Mouse (Mus musculus): ENCODE measurements around the gene Ypel2. TPM values are rescaled to one million over a fixed set of nuclear protein-coding genes. Genes with fewer than 3 reads are reported as not detected.

Gene Ypel2
- polyA plus RNA-seq, 1 experiment from 2014 or later: 3.1 TPM

- no peak overlapping the region for H3K9ac ChIP-seq (replicated peaks; ENCODE audit: low read depth, low read length)
- no peaks in the 10 kb centered on the region for H3K36me3 ChIP-seq (ENCODE audit: control insufficient read depth, insufficient read depth, low read length)
- WGBS: 80% methylated on average over 10 of the region's 10 CpGs
- no peaks in the 10 kb centered on the region for H3K9me3 ChIP-seq (ENCODE audit: control insufficient read depth, low read length)
- H3K4me3 ChIP-seq (ENCODE audit: low read depth, low read length): no peak overlapping the region
- no peaks in the 10 kb centered on the region for H3K27me3 ChIP-seq (ENCODE audit: control insufficient read depth, insufficient read depth, low read length)
- H3K4me1 ChIP-seq (ENCODE audit: control insufficient read depth, insufficient read depth, low read length): no peaks in the 10 kb centered on the region
- no peak for ATAC-seq (ENCODE audit: low read depth)
- H3K27ac ChIP-seq (ENCODE audit: low read depth, low read length): no peak overlapping the region
- H3K4me2 ChIP-seq (ENCODE audit: low read depth, low read length): no peak overlapping the region
Observed at GRCm38 (mm10) chr11:87002078-87002829, 8.7 kb upstream of the Ypel2 start.

DNA sequence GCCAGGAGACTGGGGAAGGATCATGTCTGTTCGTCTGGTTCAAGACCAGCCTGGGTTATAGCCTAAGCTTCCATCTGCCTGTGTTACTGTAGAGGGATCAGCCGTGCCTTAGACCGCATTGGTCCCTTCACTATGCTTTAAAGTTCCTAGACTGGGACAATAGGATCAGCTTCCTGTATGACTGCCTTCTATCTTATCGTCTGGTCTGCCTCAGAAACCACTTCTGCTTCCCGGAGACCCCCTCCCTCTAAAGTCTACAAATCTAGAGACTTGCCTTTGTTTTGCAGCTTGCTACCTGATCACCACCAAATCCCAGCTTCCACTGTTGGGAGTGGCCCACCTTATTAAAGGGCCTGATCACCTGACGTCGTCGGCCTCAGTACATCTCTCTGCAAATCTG is 7.7 kb upstream of the Ypel2 start:
- H3K4me2 ChIP-seq (ENCODE audit: low read depth, low read length): no peak overlapping the region
- no peaks in the 10 kb centered on the region for H3K4me1 ChIP-seq (ENCODE audit: control insufficient read depth, insufficient read depth, low read length)
- H3K36me3 ChIP-seq (ENCODE audit: control insufficient read depth, insufficient read depth, low read length): no peaks in the 10 kb centered on the region
- ATAC-seq (ENCODE audit: low read depth): no peak
- H3K9ac ChIP-seq (replicated peaks; ENCODE audit: low read depth, low read length): no peak overlapping the region
- no peak overlapping the region for H3K27ac ChIP-seq (ENCODE audit: low read depth, low read length)
- no peaks in the 10 kb centered on the region for H3K27me3 ChIP-seq (ENCODE audit: control insufficient read depth, insufficient read depth, low read length)
- no peak overlapping the region for H3K4me3 ChIP-seq (ENCODE audit: low read depth, low read length)
- no peaks in the 10 kb centered on the region for H3K9me3 ChIP-seq (ENCODE audit: control insufficient read depth, low read length)
- 86% methylated on average over 8 of the region's 8 CpGs for WGBS

GRCm38 (mm10) chr11:86996266-86996665 is 2.8 kb upstream of the Ypel2 start:
- 41% methylated on average over 2 of the region's 2 CpGs for WGBS
- H3K27ac ChIP-seq (ENCODE audit: low read depth, low read length): no peak overlapping the region
- ATAC-seq (ENCODE audit: low read depth): no peak

DNA sequence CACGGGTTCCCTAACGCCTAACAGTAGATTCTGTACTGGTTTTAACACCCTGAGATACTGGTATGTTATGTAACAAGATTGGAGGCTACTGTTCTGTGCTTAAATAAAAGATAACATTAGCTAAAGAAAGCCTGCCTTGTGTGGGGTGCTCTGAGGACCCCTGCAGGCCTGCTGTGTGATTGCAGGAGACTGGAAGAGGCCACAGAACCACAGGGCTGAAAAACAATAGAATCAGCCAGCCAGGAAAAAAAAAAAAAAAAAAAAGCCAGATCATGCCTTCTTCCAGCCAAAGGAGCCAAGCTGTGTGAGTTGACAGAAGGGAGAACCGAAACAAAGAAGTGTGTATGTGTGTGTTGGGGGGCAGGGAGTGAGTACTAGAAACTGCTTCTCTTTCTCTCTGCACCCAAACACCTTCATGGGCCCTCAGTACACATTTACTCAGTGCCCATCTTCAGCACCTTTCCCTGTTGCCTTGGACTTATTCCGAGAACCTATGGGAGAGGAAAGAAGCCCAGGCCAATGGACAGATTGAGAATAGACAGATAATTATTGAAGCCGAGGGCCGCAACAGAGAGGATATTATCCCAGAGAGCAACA is 2.2 kb upstream of the Ypel2 start:
- no peak overlapping the region for H3K27ac ChIP-seq (ENCODE audit: low read depth, low read length)

More at GRCm38 (mm10) chr11:86996266-86996665, 2.8 kb upstream of the Ypel2 start:
- Histone ChIP-seq H3K36me3 (ENCODE audit: control insufficient read depth, insufficient read depth, low read length) (no peaks in the 10 kb centered on the region), H3K9ac (replicated peaks; ENCODE audit: low read depth, low read length) (no peak overlapping the region), H3K4me2 (ENCODE audit: low read depth, low read length) (no peak overlapping the region), H3K4me1 (ENCODE audit: control insufficient read depth, insufficient read depth, low read length) (peaks cover 12% of the 10 kb centered on the region; the same call in 1 of the 2 replicates), H3K9me3 (ENCODE audit: control insufficient read depth, low read length) (no peaks in the 10 kb centered on the region), H3K27me3 (ENCODE audit: control insufficient read depth, insufficient read depth, low read length) (no peaks in the 10 kb centered on the region), H3K4me3 (ENCODE audit: low read depth, low read length) (no peak overlapping the region)

DNA sequence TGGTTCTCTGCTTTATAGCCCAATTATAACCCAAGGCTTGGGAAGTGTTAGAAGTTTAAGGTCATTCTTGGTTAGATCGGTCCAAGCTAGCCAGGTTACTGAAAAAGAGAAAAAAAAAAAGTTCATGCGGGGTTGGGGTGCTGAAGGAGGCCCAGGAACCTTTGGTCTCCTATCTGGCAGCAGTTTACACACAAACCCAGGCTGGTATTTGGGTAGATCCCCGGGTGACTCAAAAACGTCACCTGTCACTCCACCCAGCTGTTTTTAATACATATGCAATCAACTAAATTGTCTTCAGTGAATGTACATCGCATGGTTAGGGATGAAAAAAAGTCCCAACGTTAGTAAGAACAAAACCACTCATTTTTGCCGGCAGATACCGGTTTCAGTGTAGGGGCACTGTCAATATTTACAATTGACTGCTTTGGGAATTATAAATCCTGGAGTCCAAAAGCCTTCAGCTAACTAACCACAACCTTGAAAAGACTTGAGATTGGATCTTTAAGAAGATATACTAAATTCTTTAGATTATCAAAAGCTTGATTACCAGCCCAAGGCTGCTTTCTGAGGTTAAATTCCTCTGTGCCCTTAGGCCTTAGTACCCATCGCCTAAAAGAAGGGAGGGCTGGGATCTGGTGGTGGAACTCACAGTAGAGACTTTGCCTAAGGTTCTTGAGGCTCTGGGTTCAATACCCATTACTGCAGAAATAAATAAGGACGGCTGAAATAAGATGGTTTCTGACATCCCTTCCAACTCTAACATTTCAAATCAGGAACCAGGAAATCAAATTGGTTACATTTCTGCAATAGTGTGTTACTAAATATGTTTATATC is 1.5 kb upstream of the Ypel2 start:
- H3K36me3 ChIP-seq (ENCODE audit: control insufficient read depth, insufficient read depth, low read length): no peaks in the 10 kb centered on the region
- H3K27ac ChIP-seq (ENCODE audit: low read depth, low read length): no peak overlapping the region
- no peak overlapping the region for H3K9ac ChIP-seq (replicated peaks; ENCODE audit: low read depth, low read length)
- no peaks in the 10 kb centered on the region for H3K9me3 ChIP-seq (ENCODE audit: control insufficient read depth, low read length)
- 50% methylated on average over 10 of the region's 10 CpGs for WGBS
- peaks cover 17% of the 10 kb centered on the region; the same call in 1 of the 2 replicates for H3K4me1 ChIP-seq (ENCODE audit: control insufficient read depth, insufficient read depth, low read length)
- no peak overlapping the region for H3K4me3 ChIP-seq (ENCODE audit: low read depth, low read length)
- no peak overlapping the region for H3K4me2 ChIP-seq (ENCODE audit: low read depth, low read length)
- no peaks in the 10 kb centered on the region for H3K27me3 ChIP-seq (ENCODE audit: control insufficient read depth, insufficient read depth, low read length)
- ATAC-seq (ENCODE audit: low read depth): no peak

More for the DNA sequence above, 2.2 kb upstream of the Ypel2 start:
- no peaks in the 10 kb centered on the region for H3K36me3 ChIP-seq (ENCODE audit: control insufficient read depth, insufficient read depth, low read length)
- WGBS: 41% methylated on average over 6 of the region's 6 CpGs
- no peaks in the 10 kb centered on the region for H3K27me3 ChIP-seq (ENCODE audit: control insufficient read depth, insufficient read depth, low read length)
- H3K9me3 ChIP-seq (ENCODE audit: control insufficient read depth, low read length): no peaks in the 10 kb centered on the region
- H3K4me2 ChIP-seq (ENCODE audit: low read depth, low read length): no peak overlapping the region
- peaks cover 13% of the 10 kb centered on the region; the same call in 1 of the 2 replicates for H3K4me1 ChIP-seq (ENCODE audit: control insufficient read depth, insufficient read depth, low read length)
- no peak overlapping the region for H3K9ac ChIP-seq (replicated peaks; ENCODE audit: low read depth, low read length)
- H3K4me3 ChIP-seq (ENCODE audit: low read depth, low read length): no peak overlapping the region
- no peak for ATAC-seq (ENCODE audit: low read depth)

- WGBS: 10% methylated on average over 6 of the region's 6 CpGs
- H3K4me1 ChIP-seq (ENCODE audit: control insufficient read depth, insufficient read depth, low read length): peaks cover 17% of the 10 kb centered on the region; the same call in 1 of the 2 replicates
- no peaks in the 10 kb centered on the region for H3K9me3 ChIP-seq (ENCODE audit: control insufficient read depth, low read length)
- no peak overlapping the region for H3K9ac ChIP-seq (replicated peaks; ENCODE audit: low read depth, low read length)
- H3K27me3 ChIP-seq (ENCODE audit: control insufficient read depth, insufficient read depth, low read length): no peaks in the 10 kb centered on the region
- peak overlapping the region; percentile 90; the same call in 1 of the 2 replicates for H3K4me3 ChIP-seq (ENCODE audit: low read depth, low read length)
- peak overlapping the region; percentile 71 for H3K4me2 ChIP-seq (ENCODE audit: low read depth, low read length)
- no peaks in the 10 kb centered on the region for H3K36me3 ChIP-seq (ENCODE audit: control insufficient read depth, insufficient read depth, low read length)
- H3K27ac ChIP-seq (ENCODE audit: low read depth, low read length): no peak overlapping the region
- no peak for ATAC-seq (ENCODE audit: low read depth)
Observed at GRCm38 (mm10) chr11:86994330-86994729, 823 bp upstream of the Ypel2 start.

DNA sequence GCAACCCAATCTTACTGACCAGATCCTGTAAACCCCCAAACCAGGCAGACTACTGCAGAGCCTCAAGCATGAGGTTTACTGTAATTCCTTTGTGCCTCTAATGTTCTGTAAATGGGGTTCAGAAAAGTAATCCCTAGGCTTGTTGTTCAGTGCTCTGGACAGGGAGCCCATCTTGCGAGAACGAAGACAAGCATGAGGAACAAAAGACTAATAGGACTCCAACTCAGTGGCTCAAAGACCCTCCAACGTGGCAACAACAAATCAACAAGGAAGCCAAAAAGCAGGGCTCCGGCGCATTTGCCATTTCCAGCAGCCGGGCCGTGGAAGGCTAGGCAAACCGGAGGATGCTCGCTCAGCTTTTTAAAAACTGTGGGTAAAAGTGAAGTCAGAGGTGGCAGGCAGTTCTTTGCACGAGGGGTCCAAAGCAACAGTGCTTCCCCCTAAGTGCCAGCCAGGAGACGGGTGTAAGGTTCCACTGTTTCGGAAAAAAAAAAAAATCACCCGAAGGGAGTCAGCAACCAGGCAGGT is 982 bp downstream of the Ypel2 start:
- Histone ChIP-seq H3K27ac (ENCODE audit: low read depth, low read length) (no peak overlapping the region; the same call in 1 of the 2 replicates), H3K36me3 (ENCODE audit: control insufficient read depth, insufficient read depth, low read length) (no peaks in the 10 kb centered on the region), H3K9me3 (ENCODE audit: control insufficient read depth, low read length) (no peaks in the 10 kb centered on the region), H3K4me1 (ENCODE audit: control insufficient read depth, insufficient read depth, low read length) (peaks cover 17% of the 10 kb centered on the region; the same call in 1 of the 2 replicates), H3K27me3 (ENCODE audit: control insufficient read depth, insufficient read depth, low read length) (no peaks in the 10 kb centered on the region), H3K4me2 (ENCODE audit: low read depth, low read length) (peak overlapping the region; percentile 71), H3K4me3 (ENCODE audit: low read depth, low read length) (peak overlapping the region; percentile 90), H3K9ac (replicated peaks; ENCODE audit: low read depth, low read length) (peak overlapping the region; percentile 68)
- ATAC-seq (ENCODE audit: low read depth): no peak
- 2% methylated on average over 13 of the region's 13 CpGs for WGBS

DNA sequence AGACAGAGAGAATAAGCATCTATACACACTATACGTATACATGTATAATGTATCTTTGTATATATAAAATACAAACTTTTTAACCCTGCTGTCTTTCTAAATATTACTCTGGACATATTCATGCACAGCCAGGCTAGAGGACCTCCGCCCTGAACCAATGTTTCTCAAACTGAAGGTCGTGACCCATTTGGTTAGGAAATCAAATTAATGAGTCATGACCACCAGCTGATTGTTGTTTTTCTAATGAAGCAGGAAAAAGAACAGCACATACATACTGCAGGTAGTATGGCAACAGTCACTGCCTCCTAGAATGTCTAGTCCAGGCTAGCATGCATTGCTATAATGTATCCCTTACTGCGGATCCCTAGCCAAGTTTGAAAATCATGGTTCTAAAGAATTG is 2.3 kb downstream of the Ypel2 start:
- no peaks in the 10 kb centered on the region for H3K36me3 ChIP-seq (ENCODE audit: control insufficient read depth, insufficient read depth, low read length)
- no peak overlapping the region for H3K9ac ChIP-seq (replicated peaks; ENCODE audit: low read depth, low read length)
- ATAC-seq (ENCODE audit: low read depth): no peak
- no peaks in the 10 kb centered on the region for H3K9me3 ChIP-seq (ENCODE audit: control insufficient read depth, low read length)
- H3K27ac ChIP-seq (ENCODE audit: low read depth, low read length): no peak overlapping the region
- peak overlapping the region; percentile 71; the same call in 1 of the 2 replicates for H3K4me2 ChIP-seq (ENCODE audit: low read depth, low read length)
- no peak overlapping the region for H3K4me3 ChIP-seq (ENCODE audit: low read depth, low read length)
- H3K4me1 ChIP-seq (ENCODE audit: control insufficient read depth, insufficient read depth, low read length): peaks cover 17% of the 10 kb centered on the region; the same call in 1 of the 2 replicates
- WGBS: 73% methylated on average over 4 of the region's 4 CpGs
- no peaks in the 10 kb centered on the region for H3K27me3 ChIP-seq (ENCODE audit: control insufficient read depth, insufficient read depth, low read length)

Measured in neural tube, embryonic 14.5 days (tissue).